In genomic region chr9:31262226-31263105, GRCm38 (mm10) we compare ENCODE assay signal across 10 mouse cellular contexts. TPM values are rescaled to one million over a fixed set of nuclear protein-coding genes. Genes with fewer than 3 reads are reported as not detected.
DNase-seq lines count a peak whose midpoint lies in the region; ATAC-seq lines count a peak whose summit lies in the region.
"Had no signal": no experiment of that assay in that cellular context is flagged by ENCODE, and none has a peak within 500 bp of the region (broad histone marks: within the 10 kb centered on the region; RNA-seq: fewer than 3 reads in every experiment).

No protein-coding gene starts in this region.

- H3K27me3 ChIP-seq in forebrain, embryonic 12.5 days: no peaks in the 10 kb centered on the region
- H3K27me3 ChIP-seq: lung, embryonic 15.5 days had no signal

- H3K4me1 ChIP-seq in forebrain, embryonic 12.5 days: peaks cover 5% of the 10 kb centered on the region; the same call in 1 of the 2 replicates

- peak; percentile 80 for DNase-seq in ovary, adult 18-20 months (ENCODE audit: low spot score)
- DNase-seq in ovary, postnatal 14 days (ENCODE audit: low spot score): no peak
- peak; percentile 28 for DNase-seq in heart, adult 8-10 months (ENCODE audit: low spot score)
- peak; percentile 12 to 35 for DNase-seq in kidney, postnatal 4 days
- DNase-seq in skeletal muscle tissue, adult 2 months (ENCODE audit: low read depth, low spot score): peak; percentile 14
- DNase-seq in right cerebral cortex, postnatal 36 days (ENCODE audit: low spot score in 2 of 2): no peak
- no peak for DNase-seq in left cerebral cortex, postnatal 25 days (ENCODE audit: low spot score in 2 of 2)

- no peak overlapping the region for H3K4me2 ChIP-seq in forebrain, embryonic 12.5 days
- H3K4me2 ChIP-seq: lung, embryonic 15.5 days had no signal

- ATAC-seq in forebrain, embryonic 12.5 days (ENCODE audit: low FRiP score): no peak

- WGBS in forebrain, embryonic 12.5 days: 44% methylated on average over 4 of the region's 4 CpGs

- no peaks in the 10 kb centered on the region for H3K36me3 ChIP-seq in forebrain, embryonic 12.5 days (replicated peaks)
- H3K36me3 ChIP-seq: lung, embryonic 15.5 days had no signal

- H3K27ac ChIP-seq in forebrain, embryonic 12.5 days: no peak overlapping the region
- H3K27ac ChIP-seq: lung, embryonic 15.5 days had no signal

- H3K9ac ChIP-seq in forebrain, embryonic 12.5 days: no peak overlapping the region
- H3K9ac ChIP-seq: lung, embryonic 15.5 days had no signal

- intact Hi-C loops in left cerebral cortex, postnatal 25 days (cut with DNase I): no loop called here

- H3K4me3 ChIP-seq in forebrain, embryonic 12.5 days (replicated peaks): no peak overlapping the region
- H3K4me3 ChIP-seq: erythroblast, embryonic 14.5 days; lung, embryonic 15.5 days had no signal

- no peaks in the 10 kb centered on the region for H3K9me3 ChIP-seq in forebrain, embryonic 12.5 days
- H3K9me3 ChIP-seq: lung, embryonic 15.5 days had no signal

RNA-seq across cellular contexts. Expression of gene Prdm10, which starts 17.9 kb away (rescaled TPM):
- 1 to 10 TPM; 4.4 to 6.2 (median 5.2) TPM for total RNA-seq in heart, adult 8-10 months (2022)
- polyA plus RNA-seq in forebrain, embryonic 12.5 days (2016; fragmentation: Nextera tagmentation; extraction: Ambion mirVana): 10.7 and 11.0 TPM in 2 replicates
- 10 to 100 TPM; 21.1 to 21.4 TPM for total RNA-seq in left cerebral cortex, postnatal 25 days (2021)

RNA-seq across cellular contexts. Expression of gene Aplp2, which starts 50.9 kb away (rescaled TPM):
- 100 to 1,000 TPM; 290 to 388 (median 328) TPM for total RNA-seq in heart, adult 8-10 months (2022)
- 213 and 223 TPM in 2 replicates for polyA plus RNA-seq in forebrain, embryonic 12.5 days (2016; fragmentation: Nextera tagmentation; extraction: Ambion mirVana)
- total RNA-seq in left cerebral cortex, postnatal 25 days (2021): 100 to 1,000 TPM; 542 to 572 TPM

Comparison
In these comparisons a context has a peak if more than half of its experiments do, and no peak if none do; other contexts are left out.
1. DNase-seq: peak in ovary, adult 18-20 months (single experiment), heart, adult 8-10 months (single experiment), kidney, postnatal 4 days (2 of 2) and skeletal muscle tissue, adult 2 months (single experiment); none in ovary, postnatal 14 days (single experiment), right cerebral cortex, postnatal 36 days (0 of 2) and left cerebral cortex, postnatal 25 days (0 of 2).